Mouse (Mus musculus): ENCODE data around the gene Enc1.

Enc1 gene

GRCm38 (mm10) chr13:97292451-97293245, 51.7 kb downstream of the Enc1 start:
- no peak for DNase-seq (ENCODE audit: low spot score)

GRCm38 (mm10) chr13:97295101-97295852, 54.4 kb downstream of the Enc1 start:
- no peak for DNase-seq (ENCODE audit: low spot score)

GRCm38 (mm10) chr13:97295853-97296219, 54.9 kb downstream of the Enc1 start:
- no peak for DNase-seq (ENCODE audit: low spot score)

GRCm38 (mm10) chr13:97296281-97296680, 55.4 kb downstream of the Enc1 start:
- DNase-seq (ENCODE audit: low spot score) = no peak

- no peak for DNase-seq (ENCODE audit: low spot score)
Observed at GRCm38 (mm10) chr13:97296757-97297156, 55.9 kb downstream of the Enc1 start.

- no peak for DNase-seq (ENCODE audit: low spot score)
Observed at GRCm38 (mm10) chr13:97297418-97298050, 56.6 kb downstream of the Enc1 start.

- DNase-seq (ENCODE audit: low spot score) = no peak
Observed at GRCm38 (mm10) chr13:97298896-97299295, 58.0 kb downstream of the Enc1 start.

- DNase-seq (ENCODE audit: low spot score) = no peak
Observed at GRCm38 (mm10) chr13:97299877-97300873, 59.3 kb downstream of the Enc1 start.

Data from spleen, adult 12 weeks (tissue).